Mouse (Mus musculus) heart, postnatal 25 days (tissue): ENCODE data around the gene Gan. TPM values are rescaled to one million over a fixed set of nuclear protein-coding genes. Genes with fewer than 3 reads are reported as not detected.

Source experiments
- DNase-seq: peaks from one replicate; pipeline ENCODE4 v3.0.0; 2022; ENCODE audit warnings: low spot score
- intact Hi-C: fragments of 180-260 bp; cut with DNase I; formaldehyde crosslinking; loops from one replicate; pipeline ENCODE4 v1.15.1; 2025
- total RNA-seq, 2 experiments: library from RNA; stranded (reverse); gene quantifications; 2 replicates each; pipeline ENCODE4 v1.2.3; 2021

The Gan gene
- total RNA-seq, 2 experiments from 2014 or later = 4.2 to 5.3 TPM

GRCm38 (mm10) chr8:117262685-117263084 is 104.8 kb downstream of the Gan start:
- intact Hi-C loops = loop anchor here (5.0 kb wide), 1 partner anchor 105 kb away; no protein-coding TSS in a partner anchor
- DNase-seq = no peak

GRCm38 (mm10) chr8:117263442-117263841 is 105.5 kb downstream of the Gan start:
- DNase-seq = no peak
- intact Hi-C loops = loop anchor here (5.0 kb wide), 1 partner anchor 104 kb away; no protein-coding TSS in a partner anchor

- intact Hi-C loops = no loop called here
Observed at GRCm38 (mm10) chr8:117265079-117265478, 107.1 kb downstream of the Gan start.

More at GRCm38 (mm10) chr8:117265079-117265478, 107.1 kb downstream of the Gan start:
- no peak for DNase-seq

Other genes starting within 250 kb of the Gan start
- gene Cmc2, start 236.7 kb upstream of the Gan start, total RNA-seq = 10 to 100 TPM; 73.9 to 75.2 TPM
- gene Cenpn, start 236.4 kb upstream of the Gan start, total RNA-seq = under 1 TPM; 0.88 to 0.92 TPM
- 10 to 100 TPM; 13.4 to 14.3 TPM for gene Atmin, start 214.7 kb upstream of the Gan start, total RNA-seq
- under 1 TPM; 0.31 to 0.45 TPM for gene 1700030J22Rik, start 179.2 kb upstream of the Gan start, total RNA-seq
- gene Gcsh, start 164.6 kb upstream of the Gan start, total RNA-seq = 10 to 100 TPM; 47.1 to 50.5 TPM
- not detected for gene Pkd1l2, start 75.7 kb upstream of the Gan start, total RNA-seq
- gene Bco1, start 62.3 kb upstream of the Gan start, total RNA-seq = not detected
- gene Cmip, start 98.9 kb downstream of the Gan start, total RNA-seq = 10 to 100 TPM; 21.3 to 24.0 TPM